Mouse (Mus musculus): ENCODE data around the gene Col6a3. TPM values are rescaled to one million over a fixed set of nuclear protein-coding genes. Genes with fewer than 3 reads are reported as not detected.

Col6a3 gene
- polyA plus RNA-seq, 1 experiment from 2014 or later, result 86.3 TPM

DNA sequence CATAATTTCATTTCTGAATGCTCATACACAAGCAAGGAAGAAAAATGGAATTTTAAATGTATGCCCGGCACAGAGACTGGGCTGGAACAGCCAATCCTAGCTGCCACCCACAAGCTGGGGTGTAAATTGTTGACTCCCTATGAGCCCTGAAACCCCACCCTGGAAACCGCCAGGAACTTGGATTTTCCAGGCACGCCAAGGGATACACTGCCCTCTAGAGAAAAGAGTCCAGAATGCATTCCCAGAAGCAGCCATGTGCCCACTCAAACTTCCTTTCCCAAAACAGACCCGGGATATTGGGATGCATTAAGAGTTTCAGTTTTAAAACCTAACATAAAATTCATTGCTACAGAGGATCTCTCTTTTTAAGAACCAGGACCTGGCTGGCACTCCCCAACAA lies 3.5 kb downstream of the Col6a3 start:
- no peak overlapping the region; the same call in 1 of the 2 replicates for H3K27ac ChIP-seq
- no peak for ATAC-seq (ENCODE audit: low FRiP score, low read depth)
- no peaks in the 10 kb centered on the region for H3K36me3 ChIP-seq
- H3K4me1 ChIP-seq, result peaks cover 93% of the 10 kb centered on the region
- no peak overlapping the region for H3K9ac ChIP-seq
- H3K4me2 ChIP-seq (replicated peaks), result peak overlapping the region; percentile 75
- no peaks in the 10 kb centered on the region for H3K9me3 ChIP-seq
- 6% methylated on average over 4 of the region's 4 CpGs for WGBS
- H3K4me3 ChIP-seq, result peak overlapping the region; percentile 11; the same call in 1 of the 2 replicates
- H3K27me3 ChIP-seq, result no peaks in the 10 kb centered on the region

- 47% methylated on average over 4 of the region's 4 CpGs for WGBS
These were observed 5.1 kb downstream of the Col6a3 start for GRCm38 (mm10) chr1:90838657-90839056.

GRCm38 (mm10) chr1:90838221-90838620 lies 5.5 kb downstream of the Col6a3 start:
- Histone ChIP-seq H3K4me1 (peaks cover 90% of the 10 kb centered on the region), H3K27me3 (no peaks in the 10 kb centered on the region), H3K4me2 (replicated peaks) (peak overlapping the region; percentile 47), H3K9me3 (no peaks in the 10 kb centered on the region), H3K27ac (peak overlapping the region; percentile 86), H3K36me3 (no peaks in the 10 kb centered on the region), H3K4me3 (peak overlapping the region; percentile 10; the same call in 1 of the 2 replicates), H3K9ac (peak overlapping the region; percentile 25; the same call in 1 of the 2 replicates)
- WGBS, result 13% methylated on average over 12 of the region's 12 CpGs
- peak; percentile 67; the same call in 1 of the 2 replicates for ATAC-seq (ENCODE audit: low FRiP score, low read depth)

More at GRCm38 (mm10) chr1:90838657-90839056, 5.1 kb downstream of the Col6a3 start:
- Histone ChIP-seq H3K4me3 (peak overlapping the region; percentile 10; the same call in 1 of the 2 replicates), H3K27me3 (no peaks in the 10 kb centered on the region), H3K4me2 (replicated peaks) (peak overlapping the region; percentile 47), H3K4me1 (peaks cover 92% of the 10 kb centered on the region), H3K27ac (peak overlapping the region; percentile 86), H3K9me3 (no peaks in the 10 kb centered on the region), H3K36me3 (no peaks in the 10 kb centered on the region), H3K9ac (peak overlapping the region; percentile 25; the same call in 1 of the 2 replicates)
- ATAC-seq (ENCODE audit: low FRiP score, low read depth), result peak; percentile 7; the same call in 1 of the 2 replicates

DNA sequence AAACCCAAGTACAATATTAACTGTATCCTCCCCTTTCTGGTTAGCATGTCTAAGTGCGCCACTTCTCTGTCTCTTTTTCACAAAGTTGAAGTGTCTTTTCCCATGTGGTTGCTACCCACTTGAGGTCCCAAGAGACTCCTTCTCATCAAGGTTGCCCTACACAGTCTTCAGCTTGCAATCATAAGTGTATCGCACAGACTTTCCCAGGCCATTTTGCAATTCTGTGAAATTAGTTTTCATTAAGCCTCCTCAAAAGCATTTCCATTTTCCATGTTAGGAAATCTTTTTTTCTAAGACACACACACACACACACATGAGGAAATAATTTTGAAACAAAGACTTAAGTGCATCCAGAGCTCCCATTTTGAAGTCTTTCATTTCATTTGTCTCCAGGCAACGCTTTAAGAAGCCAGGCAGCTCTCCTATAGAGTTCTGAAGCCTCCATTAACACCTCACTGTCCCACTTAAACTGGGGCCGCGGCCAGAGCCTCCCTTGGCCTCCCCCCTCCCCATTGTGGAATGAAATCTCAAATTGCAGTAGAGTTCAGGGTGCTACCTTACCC lies 7.5 kb downstream of the Col6a3 start:
- peak; percentile 15; the same call in 1 of the 2 replicates for ATAC-seq (ENCODE audit: low FRiP score, low read depth)
- Histone ChIP-seq H3K27ac (peak overlapping the region; percentile 67), H3K4me1 (peaks cover 70% of the 10 kb centered on the region), H3K36me3 (no peaks in the 10 kb centered on the region), H3K27me3 (no peaks in the 10 kb centered on the region), H3K4me3 (no peak overlapping the region), H3K4me2 (replicated peaks) (peak overlapping the region; percentile 22), H3K9ac (no peak overlapping the region), H3K9me3 (no peaks in the 10 kb centered on the region)
- 30% methylated on average over 5 of the region's 5 CpGs for WGBS

GRCm38 (mm10) chr1:90834701-90835100 lies 9.1 kb downstream of the Col6a3 start:
- no peak overlapping the region for H3K4me2 ChIP-seq (replicated peaks)
- H3K4me1 ChIP-seq, result peaks cover 55% of the 10 kb centered on the region
- no peaks in the 10 kb centered on the region for H3K9me3 ChIP-seq
- H3K27me3 ChIP-seq, result no peaks in the 10 kb centered on the region
- no peak for ATAC-seq (ENCODE audit: low FRiP score, low read depth)
- WGBS, result 36% methylated on average over 6 of the region's 6 CpGs
- H3K4me3 ChIP-seq, result no peak overlapping the region
- H3K36me3 ChIP-seq, result no peaks in the 10 kb centered on the region
- H3K9ac ChIP-seq, result no peak overlapping the region
- H3K27ac ChIP-seq, result no peak overlapping the region

GRCm38 (mm10) chr1:90830006-90830405 lies 13.8 kb downstream of the Col6a3 start:
- 54% methylated on average over 6 of the region's 6 CpGs for WGBS
- Histone ChIP-seq H3K36me3 (peaks cover 19% of the 10 kb centered on the region), H3K4me2 (replicated peaks) (no peak overlapping the region), H3K27ac (no peak overlapping the region), H3K9me3 (no peaks in the 10 kb centered on the region), H3K4me1 (peaks cover 8% of the 10 kb centered on the region), H3K27me3 (no peaks in the 10 kb centered on the region), H3K9ac (no peak overlapping the region), H3K4me3 (no peak overlapping the region)
- ATAC-seq (ENCODE audit: low FRiP score, low read depth), result no peak

DNA sequence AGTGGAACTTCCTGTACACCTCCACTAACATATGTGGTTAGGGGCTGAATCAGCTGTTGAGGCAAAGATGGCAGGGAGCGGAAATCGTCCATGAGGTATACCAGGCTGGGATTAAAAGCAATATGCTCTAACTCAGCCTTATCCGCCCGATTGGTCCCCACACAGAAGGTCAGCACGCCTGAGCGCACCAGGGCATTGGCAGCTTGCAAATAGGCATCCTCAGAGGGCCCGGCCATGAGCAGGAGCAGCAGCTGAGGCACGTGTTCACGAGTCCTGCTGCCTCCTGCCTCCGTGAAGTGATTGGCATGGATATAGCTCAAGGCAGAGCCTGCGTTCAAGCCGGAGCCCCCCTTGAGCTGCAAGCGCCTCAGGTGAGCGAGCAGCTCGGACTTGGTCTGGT lies 30.5 kb downstream of the Col6a3 start:
- Histone ChIP-seq H3K36me3 (peaks cover 45% of the 10 kb centered on the region), H3K27me3 (no peaks in the 10 kb centered on the region), H3K9me3 (no peaks in the 10 kb centered on the region), H3K9ac (no peak overlapping the region), H3K4me1 (no peaks in the 10 kb centered on the region), H3K4me3 (no peak overlapping the region), H3K4me2 (replicated peaks) (no peak overlapping the region), H3K27ac (no peak overlapping the region)
- WGBS, result 89% methylated on average over 15 of the region's 15 CpGs
- ATAC-seq (ENCODE audit: low FRiP score, low read depth), result no peak

GRCm38 (mm10) chr1:90808930-90809329 lies 34.8 kb downstream of the Col6a3 start:
- H3K4me2 ChIP-seq (replicated peaks), result no peak overlapping the region
- no peaks in the 10 kb centered on the region for H3K4me1 ChIP-seq
- no peak overlapping the region for H3K4me3 ChIP-seq
- no peaks in the 10 kb centered on the region for H3K27me3 ChIP-seq
- peaks cover 57% of the 10 kb centered on the region for H3K36me3 ChIP-seq
- WGBS, result 75% methylated on average over 9 of the region's 9 CpGs
- no peaks in the 10 kb centered on the region for H3K9me3 ChIP-seq
- no peak overlapping the region for H3K9ac ChIP-seq
- no peak overlapping the region for H3K27ac ChIP-seq
- no peak for ATAC-seq (ENCODE audit: low FRiP score, low read depth)

GRCm38 (mm10) chr1:90803104-90803503 lies 40.7 kb downstream of the Col6a3 start:
- no peak overlapping the region for H3K27ac ChIP-seq
- no peak for ATAC-seq (ENCODE audit: low FRiP score, low read depth)
- no peaks in the 10 kb centered on the region for H3K27me3 ChIP-seq
- 0 out of 2 replicates have a peak, but pooled peaks cover 8% of the 10 kb centered on the region for H3K9me3 ChIP-seq
- no peak overlapping the region for H3K4me3 ChIP-seq
- peaks cover 76% of the 10 kb centered on the region for H3K36me3 ChIP-seq
- no peak overlapping the region for H3K9ac ChIP-seq
- no peak overlapping the region for H3K4me2 ChIP-seq (replicated peaks)
- 86% methylated on average over 4 of the region's 4 CpGs for WGBS
- H3K4me1 ChIP-seq, result no peaks in the 10 kb centered on the region

DNA sequence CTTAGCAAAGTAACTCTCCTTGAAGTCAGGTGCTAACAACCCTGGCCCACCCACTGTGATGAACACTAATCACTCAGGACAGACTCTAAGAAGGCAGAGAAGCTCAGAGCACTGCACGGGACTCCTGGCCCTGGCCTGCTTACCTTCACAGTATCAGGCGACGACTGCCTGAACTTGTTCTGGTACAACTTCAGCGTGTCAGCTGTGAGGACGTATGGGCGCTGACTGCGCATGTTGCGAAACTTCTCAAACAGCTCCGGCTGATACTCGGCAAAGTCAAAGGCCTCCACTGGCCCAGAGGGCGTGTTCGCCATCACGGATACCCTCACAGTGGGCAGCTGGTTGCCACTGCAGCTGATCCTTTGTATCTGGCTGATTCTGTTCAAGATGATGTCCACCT lies 42.7 kb downstream of the Col6a3 start:
- Histone ChIP-seq H3K27ac (no peak overlapping the region), H3K36me3 (peaks cover 77% of the 10 kb centered on the region)

DNA sequence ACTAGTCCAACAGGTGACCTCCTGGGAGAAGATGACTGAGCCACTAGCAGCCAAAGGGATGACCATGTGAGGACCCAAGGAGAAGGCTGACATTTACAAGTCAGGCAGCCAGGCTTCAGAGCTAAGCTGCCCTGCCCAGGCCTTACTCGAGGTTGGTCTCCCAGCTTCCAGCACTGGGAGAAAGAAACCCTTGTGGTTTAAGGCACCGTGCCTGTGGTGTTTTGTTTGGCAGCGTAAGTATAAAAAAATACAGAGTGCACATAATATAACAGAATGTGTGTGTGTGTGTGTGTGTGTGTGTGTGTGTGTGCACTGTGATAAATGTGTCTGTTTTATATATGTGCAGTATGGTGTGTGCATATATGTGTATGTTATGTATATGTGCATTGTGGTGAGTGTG lies 43.3 kb downstream of the Col6a3 start:
- WGBS, result 76% methylated on average over 3 of the region's 3 CpGs
- Histone ChIP-seq H3K36me3 (peaks cover 80% of the 10 kb centered on the region), H3K27ac (no peak overlapping the region), H3K9me3 (0 out of 2 replicates have a peak, but pooled peaks cover 8% of the 10 kb centered on the region), H3K4me2 (replicated peaks) (no peak overlapping the region), H3K9ac (no peak overlapping the region), H3K27me3 (no peaks in the 10 kb centered on the region), H3K4me1 (no peaks in the 10 kb centered on the region), H3K4me3 (no peak overlapping the region)
- ATAC-seq (ENCODE audit: low FRiP score, low read depth), result no peak

More for the DNA sequence above, 42.7 kb downstream of the Col6a3 start:
- Histone ChIP-seq H3K4me3 (no peak overlapping the region), H3K4me1 (no peaks in the 10 kb centered on the region), H3K4me2 (replicated peaks) (no peak overlapping the region), H3K27me3 (no peaks in the 10 kb centered on the region), H3K9ac (no peak overlapping the region; the same call in 1 of the 2 replicates), H3K9me3 (0 out of 2 replicates have a peak, but pooled peaks cover 8% of the 10 kb centered on the region)
- WGBS, result 66% methylated on average over 13 of the region's 13 CpGs
- no peak for ATAC-seq (ENCODE audit: low FRiP score, low read depth)

GRCm38 (mm10) chr1:90797276-90797891 lies 46.4 kb downstream of the Col6a3 start:
- no peak for ATAC-seq (ENCODE audit: low FRiP score, low read depth)
- 72% methylated on average over 6 of the region's 6 CpGs for WGBS
- Histone ChIP-seq H3K4me3 (no peak overlapping the region), H3K9me3 (no peaks in the 10 kb centered on the region), H3K27ac (no peak overlapping the region), H3K4me2 (replicated peaks) (no peak overlapping the region), H3K36me3 (peaks cover 86% of the 10 kb centered on the region), H3K27me3 (no peaks in the 10 kb centered on the region), H3K4me1 (0 out of 2 replicates have a peak, but pooled peaks cover 6% of the 10 kb centered on the region), H3K9ac (no peak overlapping the region)

All from limb, embryonic 13.5 days (tissue).